Mouse (Mus musculus): ENCODE results near the gene Rpl13a. TPM values are rescaled to one million over a fixed set of nuclear protein-coding genes. Genes with fewer than 3 reads are reported as not detected.

The Rpl13a gene
- polyA plus RNA-seq, 1 experiment from 2014 or later, result 1,071 TPM

- Histone ChIP-seq H3K4me2 (ENCODE audit: low read depth) (no peak overlapping the region), H3K4me1 (ENCODE audit: control insufficient read depth, insufficient read depth, low read length) (no peaks in the 10 kb centered on the region), H3K27ac (ENCODE audit: low read depth, low read length) (no peak overlapping the region), H3K4me3 (ENCODE audit: low read depth, low read length) (no peak overlapping the region), H3K27me3 (ENCODE audit: control insufficient read depth, insufficient read depth, low read length) (no peaks in the 10 kb centered on the region), H3K36me3 (ENCODE audit: control insufficient read depth, insufficient read depth, low read length) (peaks cover 8% of the 10 kb centered on the region; the same call in 1 of the 2 replicates), H3K9me3 (ENCODE audit: control insufficient read depth, low read length) (no peaks in the 10 kb centered on the region), H3K9ac (ENCODE audit: low read length) (no peak overlapping the region)
- peak; percentile 18; the same call in 1 of the 2 replicates for ATAC-seq (ENCODE audit: insufficient read depth, low FRiP score, low TSS enrichment)
- peak; percentile 92 for DNase-seq (ENCODE audit: low spot score)
- 2% methylated on average over 10 of the region's 10 CpGs for WGBS
Observed at GRCm38 (mm10) chr7:45079856-45080255, 48.7 kb downstream of the Rpl13a start.

GRCm38 (mm10) chr7:45078513-45078912 lies 50.0 kb downstream of the Rpl13a start:
- H3K4me2 ChIP-seq (ENCODE audit: low read depth), result no peak overlapping the region
- no peak overlapping the region for H3K27ac ChIP-seq (ENCODE audit: low read depth, low read length)
- no peaks in the 10 kb centered on the region for H3K9me3 ChIP-seq (ENCODE audit: control insufficient read depth, low read length)
- H3K27me3 ChIP-seq (ENCODE audit: control insufficient read depth, insufficient read depth, low read length), result no peaks in the 10 kb centered on the region
- H3K9ac ChIP-seq (ENCODE audit: low read length), result no peak overlapping the region
- H3K4me1 ChIP-seq (ENCODE audit: control insufficient read depth, insufficient read depth, low read length), result no peaks in the 10 kb centered on the region
- DNase-seq (ENCODE audit: low spot score) (peak; percentile 83), ATAC-seq (ENCODE audit: insufficient read depth, low FRiP score, low TSS enrichment) (no peak)
- WGBS, result 35% methylated on average over 9 of the region's 9 CpGs
- no peak overlapping the region for H3K4me3 ChIP-seq (ENCODE audit: low read depth, low read length)
- H3K36me3 ChIP-seq (ENCODE audit: control insufficient read depth, insufficient read depth, low read length), result peaks cover 8% of the 10 kb centered on the region; the same call in 1 of the 2 replicates

GRCm38 (mm10) chr7:45077829-45078228 lies 50.7 kb downstream of the Rpl13a start:
- H3K9ac ChIP-seq (ENCODE audit: low read length), result no peak overlapping the region
- H3K36me3 ChIP-seq (ENCODE audit: control insufficient read depth, insufficient read depth, low read length), result peaks cover 5% of the 10 kb centered on the region; the same call in 1 of the 2 replicates
- no peak overlapping the region for H3K4me2 ChIP-seq (ENCODE audit: low read depth)
- H3K4me1 ChIP-seq (ENCODE audit: control insufficient read depth, insufficient read depth, low read length), result no peaks in the 10 kb centered on the region
- no peaks in the 10 kb centered on the region for H3K9me3 ChIP-seq (ENCODE audit: control insufficient read depth, low read length)
- H3K4me3 ChIP-seq (ENCODE audit: low read depth, low read length), result no peak overlapping the region
- 95% methylated on average over 2 of the region's 2 CpGs for WGBS
- no peak for ATAC-seq (ENCODE audit: insufficient read depth, low FRiP score, low TSS enrichment)
- H3K27ac ChIP-seq (ENCODE audit: low read depth, low read length), result no peak overlapping the region
- no peak for DNase-seq (ENCODE audit: low spot score)
- H3K27me3 ChIP-seq (ENCODE audit: control insufficient read depth, insufficient read depth, low read length), result no peaks in the 10 kb centered on the region

- Histone ChIP-seq H3K36me3 (ENCODE audit: control insufficient read depth, insufficient read depth, low read length) (no peaks in the 10 kb centered on the region; the same call in 1 of the 2 replicates), H3K9me3 (ENCODE audit: control insufficient read depth, low read length) (no peaks in the 10 kb centered on the region), H3K4me2 (ENCODE audit: low read depth) (no peak overlapping the region), H3K4me1 (ENCODE audit: control insufficient read depth, insufficient read depth, low read length) (no peaks in the 10 kb centered on the region), H3K27me3 (ENCODE audit: control insufficient read depth, insufficient read depth, low read length) (no peaks in the 10 kb centered on the region), H3K4me3 (ENCODE audit: low read depth, low read length) (no peak overlapping the region), H3K27ac (ENCODE audit: low read depth, low read length) (no peak overlapping the region), H3K9ac (ENCODE audit: low read length) (no peak overlapping the region)
- no peak for DNase-seq (ENCODE audit: low spot score)
- ATAC-seq (ENCODE audit: insufficient read depth, low FRiP score, low TSS enrichment), result no peak
- WGBS, result 86% methylated on average over 14 of the region's 14 CpGs
Observed at GRCm38 (mm10) chr7:45077322-45077721, 51.2 kb downstream of the Rpl13a start.

- Histone ChIP-seq H3K4me1 (ENCODE audit: control insufficient read depth, insufficient read depth, low read length) (no peaks in the 10 kb centered on the region), H3K9ac (ENCODE audit: low read length) (no peak overlapping the region), H3K36me3 (ENCODE audit: control insufficient read depth, insufficient read depth, low read length) (no peaks in the 10 kb centered on the region; the same call in 1 of the 2 replicates), H3K27me3 (ENCODE audit: control insufficient read depth, insufficient read depth, low read length) (no peaks in the 10 kb centered on the region), H3K4me3 (ENCODE audit: low read depth, low read length) (no peak overlapping the region), H3K4me2 (ENCODE audit: low read depth) (no peak overlapping the region), H3K27ac (ENCODE audit: low read depth, low read length) (no peak overlapping the region), H3K9me3 (ENCODE audit: control insufficient read depth, low read length) (no peaks in the 10 kb centered on the region)
- WGBS, result 91% methylated on average over 30 of the region's 30 CpGs
- no peak for DNase-seq (ENCODE audit: low spot score)
- no peak for ATAC-seq (ENCODE audit: insufficient read depth, low FRiP score, low TSS enrichment)
Observed at GRCm38 (mm10) chr7:45076501-45076900, 52.1 kb downstream of the Rpl13a start.

MicroRNAs encoded within 50 kb of the gene (microRNA counts, 519-probe panel; counts per million panel counts)
- microRNA mmu-miR-150, result 171 counts per million, percentile 57 among the panel's probes with 10 or more counts

Small RNA genes lying within 50 kb of the gene (microRNA-seq; reads per million reads assigned to microRNA genes)
- 9.9 reads per million, percentile 22 among the genes with 10 or more reads in this experiment for gene Mir150
- 10.7 reads per million, percentile 23 among the genes with 10 or more reads in this experiment for gene Mir5121
- not detected for gene Mir7055

Other genes starting within 250 kb of the Rpl13a start
- 87.7 and 93.1 TPM in 2 replicates for gene Med25, start 236.0 kb downstream of the Rpl13a start, polyA plus RNA-seq (2014; fragmentation: Nextera tagmentation; extraction: Ambion mirVana)
- gene Fuz, start 232.7 kb downstream of the Rpl13a start, polyA plus RNA-seq (2014; fragmentation: Nextera tagmentation; extraction: Ambion mirVana), result 18.7 and 20.0 TPM in 2 replicates
- 92.5 and 95.0 TPM in 2 replicates for gene Ap2a1, start 199.3 kb downstream of the Rpl13a start, polyA plus RNA-seq (2014; fragmentation: Nextera tagmentation; extraction: Ambion mirVana)
- gene Tsks, start 185.6 kb downstream of the Rpl13a start, polyA plus RNA-seq (2014; fragmentation: Nextera tagmentation; extraction: Ambion mirVana), result 0.27 TPM in 1 of 2 replicates, not detected in the other
- 22.0 and 25.2 TPM in 2 replicates for gene Cpt1c, start 153.9 kb downstream of the Rpl13a start, polyA plus RNA-seq (2014; fragmentation: Nextera tagmentation; extraction: Ambion mirVana)
- 304 and 319 TPM in 2 replicates for gene Prmt1, start 142.2 kb downstream of the Rpl13a start, polyA plus RNA-seq (2014; fragmentation: Nextera tagmentation; extraction: Ambion mirVana)
- gene Irf3, start 131.1 kb downstream of the Rpl13a start, polyA plus RNA-seq (2014; fragmentation: Nextera tagmentation; extraction: Ambion mirVana), result 67.1 and 72.3 TPM in 2 replicates
- gene Bcl2l12, start 130.0 kb downstream of the Rpl13a start, polyA plus RNA-seq (2014; fragmentation: Nextera tagmentation; extraction: Ambion mirVana), result 51.6 and 52.9 TPM in 2 replicates
- 54.7 and 57.6 TPM in 2 replicates for gene Scaf1, start 112.4 kb downstream of the Rpl13a start, polyA plus RNA-seq (2014; fragmentation: Nextera tagmentation; extraction: Ambion mirVana)
- 17.7 and 20.0 TPM in 2 replicates for gene Rras, start 110.8 kb downstream of the Rpl13a start, polyA plus RNA-seq (2014; fragmentation: Nextera tagmentation; extraction: Ambion mirVana)
- gene Prr12, start 75.9 kb downstream of the Rpl13a start, polyA plus RNA-seq (2014; fragmentation: Nextera tagmentation; extraction: Ambion mirVana), result 12.9 and 13.2 TPM in 2 replicates
- gene Nosip, start 66.3 kb downstream of the Rpl13a start, polyA plus RNA-seq (2014; fragmentation: Nextera tagmentation; extraction: Ambion mirVana), result 59.3 and 65.1 TPM in 2 replicates
- 14.8 and 16.2 TPM in 2 replicates for gene Prrg2, start 66.1 kb downstream of the Rpl13a start, polyA plus RNA-seq (2014; fragmentation: Nextera tagmentation; extraction: Ambion mirVana)
- gene Rcn3, start 36.5 kb downstream of the Rpl13a start, polyA plus RNA-seq (2014; fragmentation: Nextera tagmentation; extraction: Ambion mirVana), result 142 and 151 TPM in 2 replicates
- gene Fcgrt, start 24.9 kb downstream of the Rpl13a start, polyA plus RNA-seq (2014; fragmentation: Nextera tagmentation; extraction: Ambion mirVana), result 11.3 and 12.8 TPM in 2 replicates
- gene Rps11, start 4.3 kb downstream of the Rpl13a start, polyA plus RNA-seq (2014; fragmentation: Nextera tagmentation; extraction: Ambion mirVana), result 1,454 and 1,462 TPM in 2 replicates
- gene Gm45713, start 7.5 kb upstream of the Rpl13a start, polyA plus RNA-seq (2014; fragmentation: Nextera tagmentation; extraction: Ambion mirVana), result 0.21 and 0.30 TPM in 2 replicates
- 0.76 and 0.85 TPM in 2 replicates for gene Flt3l, start 7.7 kb upstream of the Rpl13a start, polyA plus RNA-seq (2014; fragmentation: Nextera tagmentation; extraction: Ambion mirVana)
- 98.4 and 108 TPM in 2 replicates for gene Pih1d1, start 25.5 kb upstream of the Rpl13a start, polyA plus RNA-seq (2014; fragmentation: Nextera tagmentation; extraction: Ambion mirVana)
- gene Aldh16a1, start 25.8 kb upstream of the Rpl13a start, polyA plus RNA-seq (2014; fragmentation: Nextera tagmentation; extraction: Ambion mirVana), result 34.2 and 37.6 TPM in 2 replicates
- 2.3 and 3.6 TPM in 2 replicates for gene Slc17a7, start 35.2 kb upstream of the Rpl13a start, polyA plus RNA-seq (2014; fragmentation: Nextera tagmentation; extraction: Ambion mirVana)
- not detected in 2 replicates for gene Gfy, start 50.8 kb upstream of the Rpl13a start, polyA plus RNA-seq (2014; fragmentation: Nextera tagmentation; extraction: Ambion mirVana)
- not detected in 2 replicates for gene Pth2, start 52.2 kb upstream of the Rpl13a start, polyA plus RNA-seq (2014; fragmentation: Nextera tagmentation; extraction: Ambion mirVana)
- 0.27 and 0.47 TPM in 2 replicates for gene Ccdc155, start 76.1 kb upstream of the Rpl13a start, polyA plus RNA-seq (2014; fragmentation: Nextera tagmentation; extraction: Ambion mirVana)
- gene Dkkl1, start 83.4 kb upstream of the Rpl13a start, polyA plus RNA-seq (2014; fragmentation: Nextera tagmentation; extraction: Ambion mirVana), result 3.1 and 5.2 TPM in 2 replicates
- gene Tead2, start 87.0 kb upstream of the Rpl13a start, polyA plus RNA-seq (2014; fragmentation: Nextera tagmentation; extraction: Ambion mirVana), result 247 and 252 TPM in 2 replicates
- 0.74 and 0.76 TPM in 2 replicates for gene Cd37, start 110.4 kb upstream of the Rpl13a start, polyA plus RNA-seq (2014; fragmentation: Nextera tagmentation; extraction: Ambion mirVana)
- 0.11 TPM in 1 of 2 replicates, not detected in the other for gene Slc6a16, start 112.3 kb upstream of the Rpl13a start, polyA plus RNA-seq (2014; fragmentation: Nextera tagmentation; extraction: Ambion mirVana)
- not detected in 2 replicates for gene Slc6a21, start 148.8 kb upstream of the Rpl13a start, polyA plus RNA-seq (2014; fragmentation: Nextera tagmentation; extraction: Ambion mirVana)
- 6.5 and 8.6 TPM in 2 replicates for gene Trpm4, start 205.0 kb upstream of the Rpl13a start, polyA plus RNA-seq (2014; fragmentation: Nextera tagmentation; extraction: Ambion mirVana)
- 0.87 and 1.1 TPM in 2 replicates for gene Hrc, start 206.5 kb upstream of the Rpl13a start, polyA plus RNA-seq (2014; fragmentation: Nextera tagmentation; extraction: Ambion mirVana)
- 11.9 and 12.1 TPM in 2 replicates for gene Ppfia3, start 238.3 kb upstream of the Rpl13a start, polyA plus RNA-seq (2014; fragmentation: Nextera tagmentation; extraction: Ambion mirVana)
- 1.6 and 3.4 TPM in 2 replicates for gene Lin7b, start 241.8 kb upstream of the Rpl13a start, polyA plus RNA-seq (2014; fragmentation: Nextera tagmentation; extraction: Ambion mirVana)